Mouse (Mus musculus) olfactory bulb, adult 2 months (tissue): Measurements from ENCODE around the gene Mogat1.

ENCODE experiments used
- CTCF ChIP-seq: fragments of 200-500 bp; IDR thresholded peaks from 2 replicates; pipeline ENCODE4 v1.5.1; 2012; ENCODE audit warnings: low read depth, mild to moderate bottlenecking, low read length, moderate library complexity; ENCODE audit not compliant: insufficient read depth
- POLR2A ChIP-seq: fragments of 200-500 bp; IDR thresholded peaks from 2 replicates; pipeline ENCODE4 v1.6.1; 2012; ENCODE audit warnings: mild to moderate bottlenecking, low read depth, low read length, moderate library complexity; ENCODE audit not compliant: insufficient read depth

DNA sequence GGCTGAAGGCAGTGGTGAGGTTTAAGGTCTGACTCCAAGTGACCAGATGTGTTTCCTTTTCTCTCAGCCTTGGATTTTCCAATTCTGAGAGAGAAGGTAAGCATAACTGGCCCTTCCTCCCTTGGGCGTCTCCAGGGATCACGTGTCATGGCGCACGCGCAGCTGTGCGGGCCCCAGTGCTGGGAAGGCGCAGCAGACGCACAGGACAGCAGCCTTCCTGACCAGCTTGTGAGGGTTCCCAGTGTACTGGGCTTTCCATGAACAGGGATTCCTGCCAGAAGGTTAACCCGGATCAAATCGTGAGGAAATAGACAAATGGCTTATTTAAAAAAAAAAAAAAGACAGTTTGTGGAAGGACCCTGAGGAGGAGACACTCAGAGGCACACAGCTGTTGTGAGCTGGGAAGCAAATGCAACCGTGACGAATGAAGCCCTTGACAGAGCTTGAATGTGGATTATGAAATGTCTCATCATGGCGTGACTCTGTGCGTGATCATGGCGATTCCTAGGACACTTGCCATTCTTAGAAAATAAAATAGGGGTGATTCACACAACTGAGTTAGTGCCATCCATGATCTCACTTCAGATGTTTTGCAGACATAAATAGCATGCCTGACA is 21.5 kb downstream of the Mogat1 start:
- TF ChIP-seq CTCF: no peak
- no peak for TF ChIP-seq POLR2A
